Mouse (Mus musculus) WW6 (cell line): ENCODE measurements at regions not wholly inside any gene's neighbourhood (a gene's known extent, or its start where the extent isn't known, plus 50 kb on each side); places are given as distances from the start of the nearest gene placed in this dataset.
"Not testable (repeated sequence)": the region's sequence is repeated elsewhere in the genome, so short reads cannot be mapped to it uniquely, and the experiment has no call there.

Experiments
- DNase-seq: peaks from one replicate; pipeline ENCODE4 v3.0.0-alpha.2; 2013; ENCODE audit warnings: low read depth, low spot score

- no peak for DNase-seq
Observed at GRCm38 (mm10) chr14:61757086-61757822, 150.0 kb downstream of the Kcnrg start.

- DNase-seq = no peak
Observed at GRCm38 (mm10) chr14:61757823-61758175, 150.5 kb downstream of the Kcnrg start.

GRCm38 (mm10) chr14:61758586-61758985 is 151.3 kb downstream of the Kcnrg start:
- no peak for DNase-seq

GRCm38 (mm10) chr14:61760176-61760575 is 152.9 kb downstream of the Kcnrg start:
- DNase-seq = not testable (repeated sequence)

GRCm38 (mm10) chr14:61762076-61762475 is 154.8 kb downstream of the Kcnrg start:
- DNase-seq = no peak

GRCm38 (mm10) chr14:61769881-61770280 is 162.6 kb downstream of the Kcnrg start:
- no peak for DNase-seq

- no peak for DNase-seq
Observed at GRCm38 (mm10) chr14:61774171-61774570, 166.9 kb downstream of the Kcnrg start.

- DNase-seq = no peak
Observed at GRCm38 (mm10) chr14:61778618-61779017, 171.4 kb downstream of the Kcnrg start.

GRCm38 (mm10) chr14:61783206-61783605 is 175.9 kb downstream of the Kcnrg start:
- DNase-seq = no peak

- no peak for DNase-seq
Observed at GRCm38 (mm10) chr14:61784609-61785008, 177.4 kb downstream of the Kcnrg start.

- DNase-seq = no peak
Observed at GRCm38 (mm10) chr14:61786031-61786430, 178.8 kb downstream of the Kcnrg start.

GRCm38 (mm10) chr14:61787746-61788145 is 180.5 kb downstream of the Kcnrg start:
- DNase-seq = no peak

GRCm38 (mm10) chr14:61788998-61789790 is 181.9 kb downstream of the Kcnrg start:
- no peak for DNase-seq

GRCm38 (mm10) chr14:61795976-61796645 is 188.9 kb downstream of the Kcnrg start:
- DNase-seq = no peak

GRCm38 (mm10) chr14:61796671-61797070 is 189.4 kb downstream of the Kcnrg start:
- DNase-seq = no peak

GRCm38 (mm10) chr14:61803421-61803925 is 196.2 kb downstream of the Kcnrg start:
- DNase-seq = no peak

GRCm38 (mm10) chr14:61805433-61805832 is 198.2 kb downstream of the Kcnrg start:
- no peak for DNase-seq

GRCm38 (mm10) chr14:61808193-61808592 is 200.9 kb downstream of the Kcnrg start:
- no peak for DNase-seq

- no peak for DNase-seq
Observed at GRCm38 (mm10) chr14:61809716-61810437, 202.6 kb downstream of the Kcnrg start.

GRCm38 (mm10) chr14:61810836-61811235 is 203.6 kb downstream of the Kcnrg start:
- DNase-seq = no peak

GRCm38 (mm10) chr14:61817711-61818110 is 210.5 kb downstream of the Kcnrg start:
- DNase-seq = no peak

GRCm38 (mm10) chr14:61818365-61818764 is 211.1 kb downstream of the Kcnrg start:
- no peak for DNase-seq
